Mouse (Mus musculus) retina, postnatal 1 day (tissue): ENCODE measurements around the gene Dnm1.

ENCODE experiments used
- DNase-seq: peaks from one replicate; pipeline ENCODE4 v3.0.0-alpha.2; 2012

Gene Dnm1

GRCm38 (mm10) chr2:32335888-32336287, 17.2 kb downstream of the Dnm1 start:
- no peak for DNase-seq

GRCm38 (mm10) chr2:32332159-32332558, 21.0 kb downstream of the Dnm1 start:
- no peak for DNase-seq

- no peak for DNase-seq
Observed at GRCm38 (mm10) chr2:32329531-32329930, 23.6 kb downstream of the Dnm1 start.

GRCm38 (mm10) chr2:32328911-32329460, 24.2 kb downstream of the Dnm1 start:
- DNase-seq: no peak

GRCm38 (mm10) chr2:32327200-32327599, 25.9 kb downstream of the Dnm1 start:
- DNase-seq: no peak

GRCm38 (mm10) chr2:32325342-32325741, 27.8 kb downstream of the Dnm1 start:
- DNase-seq: no peak

- DNase-seq: no peak
Observed at GRCm38 (mm10) chr2:32324322-32324721, 28.8 kb downstream of the Dnm1 start.

GRCm38 (mm10) chr2:32322754-32323741, 30.1 kb downstream of the Dnm1 start:
- DNase-seq: peak; percentile 50

GRCm38 (mm10) chr2:32321591-32322298, 31.4 kb downstream of the Dnm1 start:
- no peak for DNase-seq

- DNase-seq: no peak
Observed at GRCm38 (mm10) chr2:32320721-32321120, 32.4 kb downstream of the Dnm1 start.

- DNase-seq: no peak
Observed at GRCm38 (mm10) chr2:32319586-32320580, 33.3 kb downstream of the Dnm1 start.

GRCm38 (mm10) chr2:32318709-32319585, 34.2 kb downstream of the Dnm1 start:
- no peak for DNase-seq

GRCm38 (mm10) chr2:32317791-32318417, 35.2 kb downstream of the Dnm1 start:
- DNase-seq: peak; percentile 71

- no peak for DNase-seq
Observed at GRCm38 (mm10) chr2:32316887-32317656, 36.1 kb downstream of the Dnm1 start.

GRCm38 (mm10) chr2:32315751-32316150, 37.4 kb downstream of the Dnm1 start:
- peak; percentile 47 for DNase-seq

- DNase-seq: no peak
Observed at GRCm38 (mm10) chr2:32314831-32315230, 38.3 kb downstream of the Dnm1 start.

GRCm38 (mm10) chr2:32312318-32312964, 40.7 kb downstream of the Dnm1 start:
- peak; percentile 90 for DNase-seq

GRCm38 (mm10) chr2:32311443-32312317, 41.5 kb downstream of the Dnm1 start:
- DNase-seq: no peak
